Mouse (Mus musculus): Measurements from ENCODE around the gene Muc3. TPM values are rescaled to one million over a fixed set of nuclear protein-coding genes. Genes with fewer than 3 reads are reported as not detected.

Gene Muc3
- polyA plus RNA-seq, 1 experiment from 2014 or later, result 0.46 TPM

GRCm38 (mm10) chr5:137096037-137096436 is 53.1 kb downstream of the Muc3 start:
- no peak for DNase-seq (ENCODE audit: low spot score)

DNA sequence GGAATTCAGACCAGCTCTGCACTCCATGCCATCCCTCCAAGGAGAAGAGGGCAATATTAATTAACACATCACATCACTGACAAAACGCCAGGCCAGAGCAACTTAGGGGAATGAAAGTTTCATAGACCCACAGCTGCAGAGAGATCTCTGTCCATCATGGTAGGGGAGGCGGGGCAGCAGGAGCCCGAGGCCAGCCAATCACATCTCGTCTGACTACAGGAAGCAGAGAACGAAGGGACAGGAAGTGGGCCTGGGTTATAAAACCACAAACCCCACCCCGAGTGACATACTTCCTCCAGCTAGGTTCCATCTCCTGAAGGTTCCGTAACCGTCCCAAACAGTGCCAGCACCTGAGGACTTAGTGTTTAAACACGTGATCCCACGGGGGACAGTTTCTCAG is 54.0 kb downstream of the Muc3 start:
- peak; percentile 49 for DNase-seq (ENCODE audit: low spot score)

- DNase-seq (ENCODE audit: low spot score), result no peak
These were observed 55.4 kb downstream of the Muc3 start for GRCm38 (mm10) chr5:137093720-137094119.

DNA sequence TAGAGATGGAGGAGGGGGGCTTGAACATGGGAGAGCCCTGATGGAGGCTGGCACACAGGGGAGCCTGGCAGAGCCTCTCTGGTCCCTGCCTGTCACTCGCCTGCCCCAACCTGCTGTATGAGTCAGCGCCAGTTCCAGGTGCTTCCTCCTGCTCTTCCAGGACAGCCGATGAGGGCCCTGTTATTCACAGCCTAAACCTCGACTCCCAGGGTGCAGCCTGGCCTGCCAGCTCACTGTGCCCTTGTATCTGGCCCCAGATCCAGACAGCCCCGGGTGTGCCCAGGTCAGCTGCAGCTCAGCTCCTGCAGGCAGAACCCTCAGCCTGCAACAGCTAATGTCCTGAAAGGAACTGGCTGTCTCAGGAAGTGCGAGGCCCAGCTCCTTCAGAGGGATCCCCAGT is 57.6 kb downstream of the Muc3 start:
- no peak for DNase-seq (ENCODE audit: low spot score)

- DNase-seq (ENCODE audit: low spot score), result no peak
These were observed 58.3 kb downstream of the Muc3 start for GRCm38 (mm10) chr5:137090870-137091269.

DNA sequence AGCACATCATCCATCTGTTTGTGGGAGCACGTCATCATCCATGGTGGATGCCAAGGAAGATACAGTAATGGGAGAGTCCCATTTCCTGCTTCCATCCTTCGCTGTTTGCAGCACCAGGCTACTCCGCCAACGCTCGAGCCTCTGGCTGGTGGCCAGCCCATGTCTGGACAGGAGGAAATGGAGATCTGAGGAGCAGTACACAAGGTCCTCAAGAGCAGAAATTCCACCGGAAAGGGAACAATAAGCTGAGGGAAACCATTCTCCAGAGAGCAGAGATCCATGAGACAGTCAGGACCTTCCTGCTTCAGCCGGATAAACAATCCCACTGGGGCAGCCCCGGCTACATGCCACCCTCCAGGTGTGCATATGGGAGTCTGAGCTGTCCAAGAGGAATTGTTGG is 61.7 kb downstream of the Muc3 start:
- DNase-seq (ENCODE audit: low spot score), result no peak

DNA sequence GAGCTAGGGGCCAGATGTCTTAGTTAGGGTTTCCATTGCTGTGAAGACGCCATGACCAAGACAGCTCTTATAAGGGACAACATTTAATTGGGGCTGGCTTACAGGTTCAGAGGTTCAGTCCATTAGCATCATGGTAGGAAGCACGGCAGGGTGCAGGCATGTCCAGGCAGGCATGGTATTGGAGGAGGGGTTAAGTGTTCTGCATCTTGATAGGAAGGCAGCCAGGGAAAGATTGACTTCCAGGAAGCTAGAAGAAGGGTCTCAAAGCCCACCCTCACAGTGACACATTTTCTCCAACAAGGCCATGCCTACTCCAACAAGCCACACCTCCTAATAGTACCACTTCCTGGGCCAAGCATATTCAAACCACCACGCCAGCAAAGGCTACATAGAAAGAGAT is 63.4 kb downstream of the Muc3 start:
- no peak for DNase-seq (ENCODE audit: low spot score)

DNA sequence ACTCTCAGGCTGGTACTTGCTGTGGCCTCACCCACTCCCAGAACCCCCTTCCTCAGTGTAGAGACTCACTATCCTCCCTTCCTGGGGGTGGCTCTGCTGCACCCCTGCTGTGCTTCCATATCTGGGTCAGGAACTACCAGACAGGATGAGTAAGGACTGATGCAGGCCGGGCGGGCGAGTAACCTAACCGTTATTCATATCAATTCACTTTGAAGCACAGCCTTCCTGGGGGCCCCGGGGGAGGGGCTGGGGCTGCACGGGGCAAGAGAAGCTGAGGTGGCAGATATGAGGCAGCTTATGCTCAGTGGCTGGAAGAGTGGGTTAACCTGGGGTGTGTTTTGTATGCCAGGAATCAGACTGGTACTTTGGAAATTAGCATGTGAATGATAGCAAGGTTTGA is 64.1 kb downstream of the Muc3 start:
- DNase-seq (ENCODE audit: low spot score), result no peak

Other genes starting within 250 kb of the Muc3 start
- gene Ift22, start 241.2 kb downstream of the Muc3 start, polyA plus RNA-seq (2015; fragmentation: Nextera tagmentation; extraction: Ambion mirVana), result 36.7 and 40.5 TPM in 2 replicates
- gene Fis1, start 196.0 kb downstream of the Muc3 start, polyA plus RNA-seq (2015; fragmentation: Nextera tagmentation; extraction: Ambion mirVana), result 298 and 312 TPM in 2 replicates
- 1.2 and 2.2 TPM in 2 replicates for gene Cldn15, start 182.7 kb downstream of the Muc3 start, polyA plus RNA-seq (2015; fragmentation: Nextera tagmentation; extraction: Ambion mirVana)
- gene Plod3, start 162.3 kb downstream of the Muc3 start, polyA plus RNA-seq (2015; fragmentation: Nextera tagmentation; extraction: Ambion mirVana), result 9.4 and 9.9 TPM in 2 replicates
- gene Znhit1, start 161.3 kb downstream of the Muc3 start, polyA plus RNA-seq (2015; fragmentation: Nextera tagmentation; extraction: Ambion mirVana), result 66.8 and 72.3 TPM in 2 replicates
- gene Vgf, start 122.9 kb downstream of the Muc3 start, polyA plus RNA-seq (2015; fragmentation: Nextera tagmentation; extraction: Ambion mirVana), result 0.18 and 0.24 TPM in 2 replicates
- gene Ap1s1, start 103.2 kb downstream of the Muc3 start, polyA plus RNA-seq (2015; fragmentation: Nextera tagmentation; extraction: Ambion mirVana), result 135 and 145 TPM in 2 replicates
- 0.05 and 0.12 TPM in 2 replicates for gene Serpine1, start 77.1 kb downstream of the Muc3 start, polyA plus RNA-seq (2015; fragmentation: Nextera tagmentation; extraction: Ambion mirVana)
- gene Trim56, start 33.1 kb downstream of the Muc3 start, polyA plus RNA-seq (2015; fragmentation: Nextera tagmentation; extraction: Ambion mirVana), result 13.0 and 18.0 TPM in 2 replicates
- 1.7 TPM in 2 replicates for gene Muc3a, start 63.1 kb upstream of the Muc3 start, polyA plus RNA-seq (2015; fragmentation: Nextera tagmentation; extraction: Ambion mirVana)
- 25.9 and 26.3 TPM in 2 replicates for gene Ache, start 138.2 kb upstream of the Muc3 start, polyA plus RNA-seq (2015; fragmentation: Nextera tagmentation; extraction: Ambion mirVana)
- gene Ufsp1, start 145.3 kb upstream of the Muc3 start, polyA plus RNA-seq (2015; fragmentation: Nextera tagmentation; extraction: Ambion mirVana), result 16.6 and 21.0 TPM in 2 replicates
- 114 and 118 TPM in 2 replicates for gene Srrt, start 158.4 kb upstream of the Muc3 start, polyA plus RNA-seq (2015; fragmentation: Nextera tagmentation; extraction: Ambion mirVana)
- 17.1 and 17.4 TPM in 2 replicates for gene Trip6, start 165.1 kb upstream of the Muc3 start, polyA plus RNA-seq (2015; fragmentation: Nextera tagmentation; extraction: Ambion mirVana)
- 7.0 and 9.5 TPM in 2 replicates for gene Slc12a9, start 184.3 kb upstream of the Muc3 start, polyA plus RNA-seq (2015; fragmentation: Nextera tagmentation; extraction: Ambion mirVana)
- 6.6 and 8.0 TPM in 2 replicates for gene Ephb4, start 200.8 kb upstream of the Muc3 start, polyA plus RNA-seq (2015; fragmentation: Nextera tagmentation; extraction: Ambion mirVana)